Mouse (Mus musculus) intestine, embryonic 14.5 days (tissue): ENCODE measurements around the gene Plxnd1. TPM values are rescaled to one million over a fixed set of nuclear protein-coding genes. Genes with fewer than 3 reads are reported as not detected.
A peak's percentile ranks its signal among the peaks of the same experiment; 100 is the strongest.

Experiments used
- ATAC-seq: fragments of 200-750 bp; cut with Nextera tagmentation; replicated peaks from 2 replicates; pipeline ENCODE4 v1.8.0; 2017; ENCODE audit warnings: low read depth, moderate number of reproducible peaks, moderate TSS enrichment, moderate library complexity; ENCODE audit not compliant: low FRiP score, low TSS enrichment
- DNase-seq: peaks from one replicate; pipeline ENCODE4 v3.0.0-alpha.2; 2018; ENCODE audit warnings: low spot score
- H3K27ac ChIP-seq: fragments of 300-500 bp; sonication (generic); 2 replicates; pipeline ENCODE4 v1.5.1; 2014; ENCODE audit warnings: low read depth, mild to moderate bottlenecking, control low read depth
- H3K27me3 ChIP-seq: fragments of 300-500 bp; sonication (generic); replicated peaks from 2 replicates; pipeline ENCODE4 v1.6.1; 2014; ENCODE audit warnings: low read length, control low read depth; ENCODE audit not compliant: control insufficient read depth, insufficient read depth
- H3K36me3 ChIP-seq: fragments of 300-500 bp; sonication (generic); 2 replicates; pipeline ENCODE4 v1.6.1; 2014; ENCODE audit warnings: low read length, control low read depth; ENCODE audit not compliant: control insufficient read depth, insufficient read depth
- H3K4me1 ChIP-seq: fragments of 300-500 bp; sonication (generic); replicated peaks from 2 replicates; pipeline ENCODE4 v1.6.1; 2014; ENCODE audit warnings: low read length, control low read depth, mixed read lengths; ENCODE audit not compliant: control insufficient read depth, insufficient read depth
- H3K4me2 ChIP-seq: fragments of 300-500 bp; sonication (generic); 2 replicates; pipeline ENCODE4 v1.6.1; 2014; ENCODE audit warnings: low read length
- H3K4me3 ChIP-seq: fragments of 300-500 bp; sonication (generic); 2 replicates; pipeline ENCODE4 v1.5.1; 2014; ENCODE audit warnings: low read depth, low read length, control low read depth, mixed read lengths
- H3K9ac ChIP-seq: fragments of 300-500 bp; sonication (generic); 2 replicates; pipeline ENCODE4 v1.6.1; 2014; ENCODE audit warnings: mild to moderate bottlenecking, low read length
- H3K9me3 ChIP-seq: fragments of 300-500 bp; sonication (generic); 2 replicates; pipeline ENCODE4 v1.6.1; 2016; ENCODE audit warnings: low read length, control low read depth; ENCODE audit not compliant: control insufficient read depth
- WGBS: fragments of 180-500 bp; shearing (Covaris S2); extraction: QIAGEN DNeasy Blood & Tissue Kit; methylation state at CpG from one replicate; pipeline ENCODE4 v1.1.7; 2014; 5-methylcytosine and 5-hydroxymethylcytosine counted together
- polyA plus RNA-seq: library from polyadenylated mRNA; unstranded; fragments of >200 nt; fragmentation: Nextera tagmentation; extraction: Ambion mirVana; gene quantifications from 2 replicates; pipeline ENCODE4 v1.2.1, GENCODE M21; 2014

Plxnd1 gene
- polyA plus RNA-seq, 1 experiment from 2014 or later = 46.5 TPM

DNA sequence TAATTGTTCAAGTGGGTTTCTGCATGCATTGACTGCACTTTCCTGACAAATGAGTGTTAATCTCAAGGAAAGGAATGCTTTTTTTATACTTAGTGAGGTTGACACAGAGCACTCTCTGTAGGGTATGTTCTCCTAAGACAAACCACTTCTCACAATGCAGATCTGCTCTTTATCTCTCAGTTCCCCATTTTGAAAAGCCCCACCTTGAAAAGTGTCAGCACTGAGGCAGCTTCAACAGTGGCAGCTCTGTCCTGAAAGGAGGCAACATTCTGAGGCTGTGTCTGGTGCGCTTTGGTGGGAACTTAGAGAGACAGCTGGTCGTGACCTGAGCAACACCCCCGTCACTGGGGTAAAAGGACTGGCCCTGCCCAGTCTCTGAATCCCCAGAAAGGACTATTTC is 85.8 kb downstream of the Plxnd1 start:
- H3K4me1 ChIP-seq = 0 out of 2 replicates have a peak, but pooled peaks cover 10% of the 10 kb centered on the region
- H3K4me3 ChIP-seq = no peak overlapping the region
- H3K27me3 ChIP-seq = no peaks in the 10 kb centered on the region
- H3K9ac ChIP-seq = no peak overlapping the region
- H3K4me2 ChIP-seq = no peak overlapping the region
- no peaks in the 10 kb centered on the region for H3K9me3 ChIP-seq
- ATAC-seq (no peak), DNase-seq (no peak)
- WGBS = 64% methylated on average over 3 of the region's 3 CpGs
- peaks cover 13% of the 10 kb centered on the region; the same call in 1 of the 2 replicates for H3K36me3 ChIP-seq
- H3K27ac ChIP-seq = peak overlapping the region; percentile 51; the same call in 1 of the 2 replicates

DNA sequence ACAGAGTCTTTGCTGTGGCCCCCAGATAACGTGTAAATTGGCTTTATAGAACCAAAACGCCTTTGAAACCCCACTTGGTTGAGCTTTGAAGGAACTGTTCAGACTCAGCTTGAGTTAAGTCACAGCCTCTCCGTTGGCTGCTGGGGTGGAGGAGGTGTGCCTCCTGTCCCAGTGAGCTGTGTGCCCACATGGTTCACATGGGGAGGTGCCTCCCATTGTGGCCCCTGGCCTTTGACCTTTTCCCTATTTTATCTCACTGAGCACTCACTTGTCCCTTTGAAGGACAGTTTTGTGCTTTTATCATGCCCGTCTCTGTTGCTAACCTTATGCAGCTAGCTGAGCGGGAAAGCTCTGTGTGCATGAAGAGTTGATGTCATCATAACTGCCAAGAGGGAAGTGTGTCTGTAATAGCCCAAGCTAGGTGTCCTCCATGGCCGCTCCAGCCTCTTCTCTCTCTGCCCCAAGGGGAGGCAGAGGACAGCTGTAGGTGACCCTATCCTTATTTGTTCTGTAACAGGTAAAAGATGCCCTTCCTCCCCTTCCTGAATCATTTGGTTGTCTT is 86.3 kb downstream of the Plxnd1 start:
- ATAC-seq = no peak
- H3K27ac ChIP-seq = no peak overlapping the region

DNA sequence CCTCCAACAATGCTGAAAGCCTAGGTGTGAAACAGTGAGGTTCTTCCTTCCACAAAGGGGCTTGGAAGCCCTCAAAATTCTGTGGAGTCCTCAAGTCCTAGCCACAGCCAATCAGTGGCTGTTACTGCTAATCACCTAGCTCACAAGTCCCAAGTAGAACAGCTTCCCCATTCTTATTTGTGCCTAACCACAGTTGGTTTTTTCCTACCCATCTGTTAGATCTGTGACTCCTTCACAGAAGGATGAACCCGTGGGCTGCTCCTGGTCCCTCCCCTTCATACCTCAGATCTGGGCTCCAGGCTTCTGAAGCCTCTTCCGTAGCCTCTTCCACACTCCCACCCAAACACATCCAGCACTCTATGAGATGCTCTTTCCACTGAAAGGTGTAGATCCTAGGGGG is 87.9 kb downstream of the Plxnd1 start:
- WGBS = 86% methylated on average over 2 of the region's 2 CpGs
- no peak overlapping the region for H3K9ac ChIP-seq
- H3K9me3 ChIP-seq = no peaks in the 10 kb centered on the region
- no peak overlapping the region for H3K4me3 ChIP-seq
- DNase-seq (no peak), ATAC-seq (no peak)
- H3K4me2 ChIP-seq = no peak overlapping the region
- 0 out of 2 replicates have a peak, but pooled peaks cover 10% of the 10 kb centered on the region for H3K4me1 ChIP-seq
- H3K36me3 ChIP-seq = peaks cover 20% of the 10 kb centered on the region
- no peaks in the 10 kb centered on the region for H3K27me3 ChIP-seq
- no peak overlapping the region for H3K27ac ChIP-seq

More for the DNA sequence above, 86.3 kb downstream of the Plxnd1 start:
- Histone ChIP-seq H3K4me1 (0 out of 2 replicates have a peak, but pooled peaks cover 10% of the 10 kb centered on the region), H3K4me2 (no peak overlapping the region), H3K9ac (no peak overlapping the region), H3K9me3 (no peaks in the 10 kb centered on the region), H3K4me3 (no peak overlapping the region), H3K36me3 (peaks cover 19% of the 10 kb centered on the region), H3K27me3 (no peaks in the 10 kb centered on the region)
- 57% methylated on average over 6 of the region's 6 CpGs for WGBS
- DNase-seq = no peak

DNA sequence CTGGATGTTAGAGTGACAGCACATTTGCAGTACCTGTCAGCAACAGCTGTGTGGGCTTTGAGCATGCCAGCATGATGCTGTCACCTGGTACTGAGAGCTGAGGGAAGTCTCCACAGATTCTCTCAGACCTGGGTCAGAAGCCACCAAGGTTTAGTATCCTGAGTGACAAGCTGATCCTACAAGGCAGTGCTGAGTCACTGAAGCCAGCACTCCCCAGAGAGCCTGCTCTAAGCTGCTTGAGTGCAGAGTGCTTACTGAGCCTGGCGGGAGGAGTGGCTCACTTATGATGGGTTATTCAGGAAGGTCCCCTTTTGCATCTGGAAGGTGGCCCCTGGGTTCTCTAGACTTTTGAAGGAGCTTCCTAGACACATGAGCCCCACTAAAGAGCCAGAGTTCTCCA is 88.3 kb downstream of the Plxnd1 start:
- H3K4me2 ChIP-seq = no peak overlapping the region
- H3K27ac ChIP-seq = no peak overlapping the region
- no peak overlapping the region for H3K4me3 ChIP-seq
- ATAC-seq = no peak
- DNase-seq = no peak
- H3K27me3 ChIP-seq = no peaks in the 10 kb centered on the region
- peaks cover 20% of the 10 kb centered on the region for H3K36me3 ChIP-seq
- 83% methylated on average over 1 of the region's 1 CpGs for WGBS
- no peaks in the 10 kb centered on the region for H3K9me3 ChIP-seq
- H3K4me1 ChIP-seq = 0 out of 2 replicates have a peak, but pooled peaks cover 10% of the 10 kb centered on the region
- no peak overlapping the region for H3K9ac ChIP-seq

DNA sequence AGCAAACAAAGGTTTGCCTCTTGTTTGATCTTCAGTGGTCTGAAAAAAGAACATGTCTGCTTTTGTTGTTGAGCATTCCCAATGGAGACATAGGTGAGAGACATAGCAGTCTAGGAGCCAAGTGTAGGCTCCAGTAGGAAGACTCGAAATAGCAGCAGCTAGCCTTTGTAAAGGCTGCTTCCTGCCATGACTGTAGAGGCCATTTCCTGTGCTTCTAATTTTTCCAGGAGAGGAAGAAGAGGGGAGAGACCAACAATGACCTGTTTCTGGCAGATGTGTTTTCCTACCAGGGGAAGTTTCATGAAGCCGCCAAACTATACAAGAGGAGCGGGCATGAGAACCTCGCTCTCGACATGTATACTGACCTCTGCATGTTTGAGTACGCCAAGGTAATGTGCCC is 89.2 kb downstream of the Plxnd1 start:
- ATAC-seq = no peak

More for the DNA sequence above, 89.2 kb downstream of the Plxnd1 start:
- Histone ChIP-seq H3K36me3 (peaks cover 21% of the 10 kb centered on the region), H3K9ac (no peak overlapping the region), H3K4me3 (no peak overlapping the region), H3K4me2 (no peak overlapping the region), H3K27me3 (no peaks in the 10 kb centered on the region), H3K27ac (no peak overlapping the region), H3K9me3 (no peaks in the 10 kb centered on the region), H3K4me1 (0 out of 2 replicates have a peak, but pooled peaks cover 10% of the 10 kb centered on the region)
- WGBS = 83% methylated on average over 6 of the region's 6 CpGs
- no peak for DNase-seq

Other genes with a start within 250 kb of the Plxnd1 start
- gene Tmem40, start 232.6 kb downstream of the Plxnd1 start, polyA plus RNA-seq = 0.48 and 0.51 TPM in 2 replicates
- gene Cand2, start 220.5 kb downstream of the Plxnd1 start, polyA plus RNA-seq = 29.6 and 30.2 TPM in 2 replicates
- gene Rpl32, start 186.3 kb downstream of the Plxnd1 start, polyA plus RNA-seq = 2,668 and 2,809 TPM in 2 replicates
- gene Efcab12, start 156.6 kb downstream of the Plxnd1 start, polyA plus RNA-seq = 0.67 and 0.69 TPM in 2 replicates
- gene Mbd4, start 141.6 kb downstream of the Plxnd1 start, polyA plus RNA-seq = 14.7 and 18.4 TPM in 2 replicates
- gene Ift122, start 141.5 kb downstream of the Plxnd1 start, polyA plus RNA-seq = 18.4 and 21.5 TPM in 2 replicates
- 0.07 TPM in 1 of 2 replicates, not detected in the other for gene Rho, start 63.3 kb downstream of the Plxnd1 start, polyA plus RNA-seq
- not detected in 2 replicates for gene H1foo, start 50.1 kb downstream of the Plxnd1 start, polyA plus RNA-seq
- gene Tmcc1, start 198.5 kb upstream of the Plxnd1 start, polyA plus RNA-seq = 11.8 and 14.6 TPM in 2 replicates
- gene Washc2, start 213.0 kb upstream of the Plxnd1 start, polyA plus RNA-seq = 44.1 and 46.8 TPM in 2 replicates